Mouse (Mus musculus): ENCODE measurements around the gene Dok1. TPM values are rescaled to one million over a fixed set of nuclear protein-coding genes. Genes with fewer than 3 reads are reported as not detected.

The Dok1 gene
- polyA plus RNA-seq, 1 experiment, result 1.3 TPM

DNA sequence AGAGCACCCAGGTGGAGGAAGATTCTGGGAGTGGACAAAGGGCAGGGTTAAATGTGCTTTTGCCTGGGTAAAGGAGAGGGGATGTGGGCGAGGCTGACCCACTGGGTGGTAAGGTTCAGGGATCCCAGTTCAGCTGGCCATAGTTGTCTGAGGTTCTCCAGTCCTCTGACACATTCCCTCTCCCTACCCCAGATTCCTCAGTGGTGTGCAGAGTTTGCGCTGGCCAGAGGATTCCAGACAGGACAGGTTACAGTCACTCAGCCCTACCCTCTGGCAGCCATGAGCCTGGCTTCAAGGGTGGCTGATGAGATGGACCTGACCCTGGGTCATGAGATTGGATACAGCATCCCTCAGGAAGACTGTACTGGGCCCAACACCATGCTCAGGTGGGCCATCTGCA, 25.5 kb upstream of the Dok1 start:
- Histone ChIP-seq H3K27ac (replicated peaks; ENCODE audit: low read depth, low read length) (no peak overlapping the region), H3K4me1 (ENCODE audit: control insufficient read depth, insufficient read depth, insufficient read length, low read length) (peaks cover 3% of the 10 kb centered on the region), H3K4me3 (ENCODE audit: insufficient read depth, low read depth, low read length) (no peak overlapping the region)

DNA sequence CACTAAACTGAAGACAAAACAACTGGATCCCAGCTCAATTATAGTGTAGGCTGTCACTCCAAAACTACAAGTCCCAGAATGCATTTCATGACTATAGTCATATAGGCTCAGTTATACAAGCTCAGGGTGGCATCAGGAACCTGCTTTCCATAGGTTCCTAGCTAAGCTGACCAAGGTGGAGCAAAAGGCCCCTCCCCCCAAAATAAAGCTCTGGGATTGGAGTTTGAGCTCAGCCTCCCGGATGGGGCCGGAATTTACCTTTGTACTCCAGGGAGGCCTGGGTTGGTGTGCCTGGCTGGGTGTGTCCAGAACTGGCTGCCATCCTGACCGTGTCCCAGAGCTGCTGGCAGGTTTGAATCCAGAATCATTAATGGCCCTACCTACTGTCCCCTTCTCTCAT, 24.5 kb upstream of the Dok1 start, which contains the start of gene Dqx1:
Gene Dqx1 (plus strand): TSS at position 55 of the 400 bp plus-strand sequence.
- no peak within 1 kb of the TSS for H3K4me3 ChIP-seq (ENCODE audit: insufficient read depth, low read depth, low read length)
- no peak within 1 kb of the TSS for H3K27ac ChIP-seq (replicated peaks; ENCODE audit: low read depth, low read length)
- peaks cover 6% of the 10 kb centered on the region for H3K4me1 ChIP-seq (ENCODE audit: control insufficient read depth, insufficient read depth, insufficient read length, low read length)

DNA sequence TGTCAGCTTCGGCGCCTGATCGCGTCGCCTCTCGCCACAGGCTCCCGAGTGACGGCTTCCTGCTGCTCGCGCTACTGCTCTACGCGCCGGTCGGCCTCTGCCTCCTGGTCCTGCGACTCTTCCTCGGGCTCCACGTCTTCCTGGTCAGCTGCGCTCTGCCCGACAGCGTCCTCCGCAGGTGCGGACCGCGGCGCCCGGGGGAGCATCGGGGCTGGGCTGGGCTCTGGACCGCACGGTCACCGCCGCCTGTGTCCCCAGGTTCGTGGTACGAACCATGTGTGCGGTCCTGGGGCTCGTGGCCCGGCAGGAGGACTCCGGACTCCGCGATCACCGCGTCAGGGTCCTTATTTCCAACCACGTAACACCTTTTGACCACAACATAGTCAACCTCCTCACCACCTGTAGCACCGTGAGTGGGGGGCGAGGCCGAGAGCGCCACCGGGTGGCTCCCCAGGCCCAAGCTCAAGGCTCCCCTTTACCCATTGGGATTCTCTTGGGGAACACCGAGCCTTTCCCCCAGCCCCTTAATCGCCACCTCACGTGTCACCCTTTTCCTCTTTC, 21.7 kb upstream of the Dok1 start, which contains the start of gene Htra2:
Gene Htra2 (minus strand): TSS at position 403 of the 561 bp plus-strand sequence.
- peaks cover 6% of the 10 kb centered on the region for H3K4me1 ChIP-seq (ENCODE audit: control insufficient read depth, insufficient read depth, insufficient read length, low read length)
- H3K4me3 ChIP-seq (ENCODE audit: insufficient read depth, low read depth, low read length), result peak within 1 kb of the TSS; percentile 82
- H3K27ac ChIP-seq (replicated peaks; ENCODE audit: low read depth, low read length), result peak within 1 kb of the TSS; percentile 63

DNA sequence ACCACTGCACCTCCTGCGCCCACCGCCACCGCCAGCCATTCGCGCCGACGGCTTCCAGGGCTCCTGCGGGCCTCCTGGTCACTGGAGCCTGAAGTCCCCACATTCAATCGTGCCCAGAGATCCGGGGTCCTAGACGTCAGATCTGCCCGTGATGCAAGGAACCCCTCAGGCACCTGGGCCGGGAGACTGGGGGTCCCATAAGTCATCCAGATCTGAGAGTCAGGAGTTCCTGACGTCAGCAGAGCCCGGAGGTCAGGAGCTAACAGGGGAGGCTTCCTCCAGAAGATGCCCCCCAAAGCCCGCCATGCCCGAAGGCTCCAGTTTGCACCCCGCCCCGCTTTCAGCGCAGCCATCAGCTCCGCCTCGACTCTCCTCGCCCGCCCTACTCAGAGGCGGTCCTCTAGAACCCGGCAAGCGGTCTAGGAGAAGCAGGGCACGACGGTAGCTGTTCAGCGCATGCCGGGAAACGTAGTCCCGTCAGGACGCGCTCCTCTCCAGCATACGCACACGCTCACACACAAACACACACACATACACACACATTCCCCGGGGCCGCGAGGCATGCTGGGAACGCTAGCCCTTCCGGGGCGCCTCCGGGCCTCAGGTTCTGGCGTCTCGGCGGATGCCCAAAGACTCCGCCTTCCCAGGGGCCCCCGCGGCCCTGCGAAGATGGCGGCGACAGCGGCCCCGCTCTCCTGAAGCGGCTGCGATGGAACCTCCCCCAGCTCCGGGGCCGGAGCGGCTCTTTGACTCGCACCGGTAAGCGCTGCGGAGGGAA, 21.0 kb upstream of the Dok1 start, which contains the start of gene Aup1:
Gene Aup1 (plus strand): TSS at position 448 of the 778 bp plus-strand sequence.
- peak within 1 kb of the TSS; percentile 82 for H3K4me3 ChIP-seq (ENCODE audit: insufficient read depth, low read depth, low read length)
- H3K4me1 ChIP-seq (ENCODE audit: control insufficient read depth, insufficient read depth, insufficient read length, low read length), result peaks cover 6% of the 10 kb centered on the region
- H3K27ac ChIP-seq (replicated peaks; ENCODE audit: low read depth, low read length), result peak within 1 kb of the TSS; percentile 63

DNA sequence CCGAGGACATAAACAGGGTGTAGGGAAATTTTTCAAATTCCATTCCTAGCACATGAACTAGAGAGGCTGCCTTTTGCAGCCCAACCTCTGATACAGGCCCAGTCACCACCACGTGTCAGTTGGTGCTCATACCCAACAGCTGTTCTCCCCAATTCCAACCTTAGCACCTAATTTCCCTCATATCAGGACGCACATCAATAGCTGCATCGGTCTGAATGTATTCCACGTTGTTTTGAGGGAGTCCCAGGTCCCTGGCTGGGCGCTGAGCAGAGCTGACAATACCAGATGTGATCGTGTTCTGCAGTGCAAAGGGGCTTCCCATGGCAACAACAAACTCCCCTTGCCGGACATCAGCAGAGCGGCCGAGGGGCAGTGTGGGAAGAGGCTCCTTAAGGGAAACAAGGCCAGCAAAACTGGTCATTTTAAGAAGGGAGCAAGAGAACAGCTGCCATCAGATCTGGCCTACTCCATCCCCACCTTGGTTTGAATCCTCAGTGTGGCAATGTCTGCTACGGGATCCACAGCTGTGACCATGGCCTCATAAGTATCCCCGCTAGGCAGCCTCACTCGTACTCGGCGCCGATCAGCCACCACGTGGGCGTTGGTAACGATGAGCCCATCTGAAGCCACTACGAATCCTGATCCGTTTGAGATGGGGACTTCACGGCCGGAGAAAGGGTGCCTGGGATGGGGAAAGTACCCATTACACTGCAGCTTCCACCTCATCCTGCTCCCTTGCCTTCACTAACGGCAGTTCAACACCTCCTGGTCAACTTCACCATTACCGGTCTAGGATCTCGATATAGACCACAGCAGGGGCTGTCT, 20.1 kb upstream of the Dok1 start:
- peaks cover 6% of the 10 kb centered on the region for H3K4me1 ChIP-seq (ENCODE audit: control insufficient read depth, insufficient read depth, insufficient read length, low read length)
- peak overlapping the region; percentile 2; the same call in 1 of the 2 replicates for H3K27ac ChIP-seq (replicated peaks; ENCODE audit: low read depth, low read length)
- peak overlapping the region; percentile 82 for H3K4me3 ChIP-seq (ENCODE audit: insufficient read depth, low read depth, low read length)

DNA sequence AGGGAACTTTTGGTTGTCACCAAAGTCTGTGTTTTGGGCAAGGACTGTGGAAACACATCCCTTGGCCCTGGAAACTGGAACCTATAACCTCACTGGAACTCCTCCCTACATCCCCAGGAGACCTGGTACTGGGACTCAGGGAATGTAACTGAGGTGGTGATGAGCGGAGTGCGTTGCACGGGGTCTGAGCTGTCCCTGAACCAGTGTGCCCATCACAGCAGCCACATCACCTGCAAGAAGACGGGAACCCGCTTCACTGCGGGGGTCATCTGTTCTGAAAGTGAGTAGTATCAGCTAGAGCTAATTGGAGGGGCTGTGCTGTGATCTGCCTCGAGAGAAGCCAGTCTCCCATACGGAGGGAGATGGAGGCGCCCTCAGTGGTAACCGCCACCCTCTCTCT, 16.1 kb upstream of the Dok1 start:
- H3K4me1 ChIP-seq (ENCODE audit: control insufficient read depth, insufficient read depth, insufficient read length, low read length), result peaks cover 3% of the 10 kb centered on the region; the same call in 1 of the 2 replicates
- H3K4me3 ChIP-seq (ENCODE audit: insufficient read depth, low read depth, low read length), result no peak overlapping the region
- no peak overlapping the region for H3K27ac ChIP-seq (replicated peaks; ENCODE audit: low read depth, low read length)

DNA sequence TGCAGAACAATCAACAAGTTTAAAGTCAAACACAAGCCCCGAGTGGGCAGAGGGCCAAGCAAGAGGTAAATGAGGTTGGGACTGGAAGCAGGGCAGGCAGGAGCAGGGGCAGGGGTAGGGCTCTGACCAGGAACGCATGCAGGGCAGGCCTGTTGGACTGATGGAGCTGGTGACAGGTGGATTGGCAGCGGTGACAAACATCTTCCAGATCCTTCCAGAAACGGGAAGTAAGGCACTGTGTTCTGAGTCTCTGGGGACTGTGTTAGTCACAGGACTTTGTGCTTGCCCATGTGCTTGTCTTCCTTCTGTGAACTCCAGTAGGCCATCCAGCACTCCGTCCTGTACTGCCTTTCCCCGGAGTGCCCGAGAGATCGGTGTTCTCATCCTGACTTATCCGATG, 11.5 kb upstream of the Dok1 start:
- Histone ChIP-seq H3K27ac (replicated peaks; ENCODE audit: low read depth, low read length) (no peak overlapping the region), H3K4me1 (ENCODE audit: control insufficient read depth, insufficient read depth, insufficient read length, low read length) (no peaks in the 10 kb centered on the region; the same call in 1 of the 2 replicates), H3K4me3 (ENCODE audit: insufficient read depth, low read depth, low read length) (no peak overlapping the region)

DNA sequence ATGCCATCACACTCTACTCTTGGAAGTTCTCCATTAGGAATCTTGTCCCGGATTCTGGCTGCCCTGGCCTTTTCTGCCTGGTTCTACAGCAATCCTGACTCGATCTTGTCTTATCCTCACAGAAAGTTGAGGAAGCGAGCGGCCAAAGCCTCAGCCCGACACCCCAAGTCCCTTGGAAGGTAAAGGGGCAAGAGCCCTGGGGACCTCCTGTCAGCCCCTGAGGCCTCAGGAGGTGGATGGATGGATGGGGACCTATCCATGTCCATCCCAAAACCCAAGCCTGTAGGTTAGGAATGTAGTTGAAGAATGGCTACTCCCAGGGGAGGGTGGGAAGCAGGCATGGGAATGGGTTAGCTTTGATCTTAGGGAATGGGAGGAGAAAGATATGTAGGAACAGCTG, 10.7 kb upstream of the Dok1 start:
- Histone ChIP-seq H3K4me3 (ENCODE audit: insufficient read depth, low read depth, low read length) (no peak overlapping the region), H3K4me1 (ENCODE audit: control insufficient read depth, insufficient read depth, insufficient read length, low read length) (no peaks in the 10 kb centered on the region; the same call in 1 of the 2 replicates), H3K27ac (replicated peaks; ENCODE audit: low read depth, low read length) (peak overlapping the region; percentile 57; the same call in 1 of the 2 replicates)

DNA sequence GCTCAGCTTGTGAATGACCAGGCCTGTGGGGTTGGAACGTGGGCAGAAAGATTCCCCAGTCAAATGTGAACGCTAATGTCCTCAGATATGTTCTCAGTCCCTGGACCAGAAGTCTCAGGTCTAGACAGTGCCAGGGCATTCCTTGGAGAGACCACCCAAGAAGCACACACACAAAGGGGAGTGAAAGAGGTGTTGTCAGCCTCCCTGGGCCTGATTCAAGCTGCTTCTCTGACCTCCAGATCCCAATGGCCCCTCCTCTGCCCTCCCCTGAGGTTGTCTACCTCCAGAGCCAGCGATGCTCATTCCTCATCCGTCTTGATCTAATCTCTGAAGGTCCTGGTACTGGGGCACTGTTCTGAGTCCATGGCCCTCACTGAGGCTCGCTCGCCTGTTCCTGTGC, 10.3 kb upstream of the Dok1 start:
- peak overlapping the region; percentile 57 for H3K27ac ChIP-seq (replicated peaks; ENCODE audit: low read depth, low read length)
- H3K4me3 ChIP-seq (ENCODE audit: insufficient read depth, low read depth, low read length), result no peak overlapping the region
- H3K4me1 ChIP-seq (ENCODE audit: control insufficient read depth, insufficient read depth, insufficient read length, low read length), result no peaks in the 10 kb centered on the region; the same call in 1 of the 2 replicates

DNA sequence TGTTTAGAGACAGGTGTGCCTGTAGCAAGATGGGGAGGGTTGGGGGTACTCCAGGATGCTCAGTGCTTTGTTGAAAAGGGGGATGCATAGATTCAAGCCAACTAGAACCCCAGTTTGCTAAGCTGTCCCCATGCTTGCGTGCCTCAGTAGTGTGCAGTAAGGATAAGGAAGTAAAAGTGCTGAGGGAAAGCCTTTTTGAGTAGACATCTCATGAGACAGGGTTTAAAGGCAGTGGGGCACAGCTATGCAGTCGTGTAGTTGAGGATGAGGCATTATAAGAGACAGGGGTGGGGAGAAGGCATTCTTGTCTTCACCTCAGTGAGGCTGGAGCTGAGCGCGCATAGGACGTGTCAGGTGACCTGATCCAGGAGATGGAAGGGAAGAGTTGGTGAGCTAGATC, 7.3 kb upstream of the Dok1 start:
- H3K27ac ChIP-seq (replicated peaks; ENCODE audit: low read depth, low read length), result peak overlapping the region; percentile 14; the same call in 1 of the 2 replicates
- no peak overlapping the region for H3K4me3 ChIP-seq (ENCODE audit: insufficient read depth, low read depth, low read length)
- H3K4me1 ChIP-seq (ENCODE audit: control insufficient read depth, insufficient read depth, insufficient read length, low read length), result peaks cover 4% of the 10 kb centered on the region; the same call in 1 of the 2 replicates

DNA sequence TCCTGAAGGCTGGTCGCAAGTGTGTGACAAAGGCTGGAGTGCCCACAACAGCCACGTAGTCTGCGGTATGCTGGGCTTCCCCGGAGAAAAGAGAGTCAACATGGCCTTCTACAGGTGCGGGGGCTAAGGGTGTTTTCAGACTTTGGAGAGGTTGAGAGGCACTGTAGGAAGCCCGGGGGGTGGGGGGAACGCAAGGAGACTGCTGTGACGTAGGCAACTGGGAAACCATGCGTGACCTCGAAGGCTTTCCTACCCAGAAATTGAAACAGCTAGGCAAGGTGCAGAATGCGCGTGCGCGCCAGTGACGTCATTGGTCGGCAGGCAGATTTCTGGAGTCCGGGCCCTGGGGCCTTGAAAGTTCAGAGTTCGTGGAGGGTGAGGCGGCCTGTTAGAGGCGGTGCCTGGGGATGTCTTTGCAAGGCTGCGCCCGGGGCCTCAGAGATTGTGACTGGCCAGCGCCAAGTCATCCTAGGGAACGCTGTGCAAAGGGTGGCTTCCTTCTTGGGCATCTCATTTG, 5.3 kb upstream of the Dok1 start:
- H3K27ac ChIP-seq (replicated peaks; ENCODE audit: low read depth, low read length), result no peak overlapping the region
- H3K4me3 ChIP-seq (ENCODE audit: insufficient read depth, low read depth, low read length), result peak overlapping the region; percentile 52
- H3K4me1 ChIP-seq (ENCODE audit: control insufficient read depth, insufficient read depth, insufficient read length, low read length), result peaks cover 4% of the 10 kb centered on the region; the same call in 1 of the 2 replicates

DNA sequence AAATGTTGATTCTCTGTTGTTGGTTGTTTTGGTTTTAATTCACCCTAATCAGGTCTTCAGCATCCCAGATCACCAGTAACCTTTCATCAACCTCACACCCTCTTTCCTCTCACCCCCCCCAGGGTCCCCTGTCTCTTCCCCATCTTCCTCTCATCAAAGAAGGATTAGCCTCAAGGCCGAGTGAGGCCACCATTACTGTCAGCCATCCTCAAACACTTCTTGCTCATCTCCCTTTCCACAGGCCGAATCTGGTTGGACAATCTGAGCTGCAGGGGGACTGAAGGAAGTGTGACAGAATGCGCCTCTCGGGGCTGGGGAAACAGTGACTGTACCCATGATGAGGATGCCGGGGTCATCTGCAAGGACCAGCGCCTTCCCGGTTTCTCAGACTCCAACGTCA, 3.9 kb upstream of the Dok1 start:
- H3K4me3 ChIP-seq (ENCODE audit: insufficient read depth, low read depth, low read length), result no peak overlapping the region
- no peak overlapping the region for H3K27ac ChIP-seq (replicated peaks; ENCODE audit: low read depth, low read length)
- H3K4me1 ChIP-seq (ENCODE audit: control insufficient read depth, insufficient read depth, insufficient read length, low read length), result peaks cover 4% of the 10 kb centered on the region; the same call in 1 of the 2 replicates

DNA sequence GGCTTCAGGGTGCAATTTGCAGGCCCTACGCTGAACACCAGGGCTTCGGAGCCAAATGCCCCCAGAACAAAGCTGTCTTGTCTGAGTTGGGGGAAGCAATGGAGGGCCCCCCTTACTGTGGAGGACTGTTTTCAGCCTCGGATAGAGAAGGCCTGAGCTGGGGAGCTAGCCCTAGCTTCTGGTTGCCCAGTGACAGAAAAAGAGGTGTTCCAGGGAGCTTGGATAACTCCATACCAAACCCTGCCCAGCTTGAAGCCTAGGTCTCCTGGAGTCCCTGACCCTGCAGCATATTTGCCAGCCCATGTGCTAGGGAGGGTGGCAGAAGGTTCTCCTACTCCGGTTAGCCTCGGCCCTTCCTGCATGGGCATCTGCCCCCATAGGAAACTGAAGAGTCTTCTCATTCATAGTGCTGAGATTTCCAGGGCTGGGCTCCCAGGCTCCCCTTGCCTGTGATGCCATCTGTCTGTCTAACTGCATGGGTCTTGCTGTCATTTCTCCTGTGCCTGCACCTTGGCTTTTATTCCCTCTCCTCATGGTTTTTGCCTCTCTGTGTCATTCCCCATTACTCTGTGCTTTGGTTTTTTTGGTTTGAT, 1.3 kb upstream of the Dok1 start:
- H3K4me3 ChIP-seq (ENCODE audit: insufficient read depth, low read depth, low read length), result peak overlapping the region; percentile 72
- no peak overlapping the region for H3K27ac ChIP-seq (replicated peaks; ENCODE audit: low read depth, low read length)

DNA sequence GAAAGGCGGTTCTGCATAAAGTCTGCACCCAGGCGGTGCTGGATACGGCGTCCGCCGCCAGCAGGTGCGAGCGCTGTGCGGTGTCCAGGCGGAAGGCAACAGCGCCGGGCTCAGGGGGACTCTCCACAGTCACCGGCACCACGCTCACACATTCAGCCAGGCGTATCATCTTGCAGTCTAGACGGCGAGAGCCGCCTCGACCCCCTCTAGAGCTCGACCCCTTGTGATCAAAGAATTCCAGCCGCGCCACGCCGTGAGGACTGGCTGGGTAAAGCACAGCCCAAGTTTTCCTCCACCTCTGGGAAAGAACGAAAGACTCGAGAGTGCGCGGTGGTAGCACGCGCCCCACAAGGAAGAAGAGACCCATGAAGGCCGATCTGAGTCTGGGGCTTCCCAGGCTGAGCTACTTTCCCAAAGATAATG, 491 bp downstream of the Dok1 start:
- Histone ChIP-seq H3K4me3 (ENCODE audit: insufficient read depth, low read depth, low read length) (peak overlapping the region; percentile 72), H3K27ac (replicated peaks; ENCODE audit: low read depth, low read length) (peak overlapping the region; percentile 23), H3K4me1 (ENCODE audit: control insufficient read depth, insufficient read depth, insufficient read length, low read length) (no peaks in the 10 kb centered on the region)

More for the DNA sequence above, 1.3 kb upstream of the Dok1 start:
- H3K4me1 ChIP-seq (ENCODE audit: control insufficient read depth, insufficient read depth, insufficient read length, low read length), result peaks cover 4% of the 10 kb centered on the region; the same call in 1 of the 2 replicates
